Mouse (Mus musculus): Measurements from ENCODE around the gene Tll2. TPM values are rescaled to one million over a fixed set of nuclear protein-coding genes. Genes with fewer than 3 reads are reported as not detected.

The Tll2 gene
- polyA plus RNA-seq, 1 experiment from 2014 or later, result 0.08 TPM

DNA sequence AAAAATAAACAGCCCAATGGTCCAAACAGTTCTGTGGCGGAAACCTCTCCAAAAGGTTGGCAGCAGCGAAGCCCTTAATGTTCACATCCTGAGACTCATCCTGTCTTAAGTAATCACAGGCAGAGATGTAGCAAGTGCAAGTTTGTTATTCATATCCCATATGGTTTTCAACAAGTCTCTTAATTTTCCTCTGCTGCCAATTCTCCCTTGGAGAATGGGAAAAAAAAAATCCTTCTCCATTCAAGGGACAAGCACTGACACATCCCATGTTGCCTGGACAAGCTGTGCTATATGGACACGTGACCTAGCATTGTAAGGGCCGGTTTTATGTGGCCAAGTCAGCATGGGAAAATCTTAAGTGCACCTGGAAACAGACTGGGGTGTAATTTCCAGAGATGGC lies 54.2 kb downstream of the Tll2 start:
- H3K4me3 ChIP-seq (replicated peaks), result no peak overlapping the region
- H3K4me2 ChIP-seq, result no peak overlapping the region
- 41% methylated on average over 4 of the region's 4 CpGs for WGBS
- no peaks in the 10 kb centered on the region for H3K27me3 ChIP-seq (replicated peaks)
- H3K27ac ChIP-seq, result 0 out of 2 replicates have a peak overlapping the region, but pooled peaks have one; percentile 18
- H3K9me3 ChIP-seq, result no peaks in the 10 kb centered on the region
- H3K4me1 ChIP-seq, result peaks cover 15% of the 10 kb centered on the region; the same call in 1 of the 2 replicates
- ATAC-seq (ENCODE audit: insufficient read depth, low FRiP score, low read depth), result no peak
- H3K36me3 ChIP-seq, result no peaks in the 10 kb centered on the region
- no peak overlapping the region for H3K9ac ChIP-seq

DNA sequence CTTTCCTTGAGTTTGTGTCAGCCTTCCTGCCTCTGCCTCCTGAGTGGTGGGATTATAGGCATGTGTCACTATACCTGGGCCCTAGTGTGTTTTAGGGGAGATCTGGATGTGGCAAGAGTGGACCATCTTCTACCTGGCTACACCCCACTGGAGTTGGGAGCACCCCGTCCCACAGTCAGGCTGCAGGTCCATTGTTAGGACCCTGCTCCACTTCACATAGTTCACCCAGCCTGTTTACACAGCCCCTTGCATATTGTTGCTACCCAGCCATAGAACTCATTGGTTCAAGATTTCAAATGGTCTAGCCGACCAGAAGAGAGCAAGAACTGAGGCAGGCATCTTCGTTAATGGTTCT lies 54.6 kb downstream of the Tll2 start:
- H3K27me3 ChIP-seq (replicated peaks), result no peaks in the 10 kb centered on the region
- no peak overlapping the region for H3K4me3 ChIP-seq (replicated peaks)
- 76% methylated on average over 3 of the region's 3 CpGs for WGBS
- no peaks in the 10 kb centered on the region for H3K36me3 ChIP-seq
- ATAC-seq (ENCODE audit: insufficient read depth, low FRiP score, low read depth), result no peak
- H3K4me1 ChIP-seq, result peaks cover 15% of the 10 kb centered on the region; the same call in 1 of the 2 replicates
- no peaks in the 10 kb centered on the region for H3K9me3 ChIP-seq
- no peak overlapping the region for H3K9ac ChIP-seq
- no peak overlapping the region for H3K4me2 ChIP-seq
- 0 out of 2 replicates have a peak overlapping the region, but pooled peaks have one; percentile 18 for H3K27ac ChIP-seq

DNA sequence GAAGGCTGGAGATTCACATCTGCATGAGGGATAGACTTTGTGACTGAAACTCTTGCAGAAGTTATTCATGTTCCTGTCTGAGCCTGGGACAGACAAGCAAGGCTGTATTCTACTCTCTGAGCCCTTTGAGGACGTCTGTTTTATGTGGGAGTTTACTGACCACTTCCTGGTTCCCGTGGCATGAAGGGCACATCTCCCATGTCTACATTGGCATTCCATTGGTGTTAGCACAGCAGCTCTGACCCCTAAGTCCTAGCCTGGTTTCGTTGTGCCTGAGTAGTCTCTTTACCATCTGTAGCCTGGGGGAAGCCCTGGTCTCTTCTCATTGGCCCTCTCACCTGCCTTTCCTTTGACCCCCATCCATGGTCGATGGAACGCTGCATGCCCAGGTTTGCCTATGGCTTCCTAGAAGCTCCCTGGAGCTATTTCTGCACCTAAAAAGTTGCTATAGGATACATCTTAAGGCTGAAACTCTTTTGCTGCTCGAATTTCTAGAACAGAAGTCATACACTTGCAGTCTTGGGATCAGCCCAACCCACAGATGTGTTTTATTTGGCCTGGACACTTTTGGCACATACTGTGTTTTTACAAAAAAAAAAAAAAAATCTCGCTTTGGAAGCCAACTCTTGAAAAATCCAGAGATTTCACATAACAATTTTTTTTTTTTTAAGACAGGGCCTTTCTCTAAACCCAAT lies 55.2 kb downstream of the Tll2 start:
- Histone ChIP-seq H3K27me3 (replicated peaks) (no peaks in the 10 kb centered on the region), H3K4me3 (replicated peaks) (no peak overlapping the region), H3K9ac (no peak overlapping the region), H3K4me2 (no peak overlapping the region), H3K4me1 (peaks cover 15% of the 10 kb centered on the region; the same call in 1 of the 2 replicates), H3K9me3 (no peaks in the 10 kb centered on the region), H3K36me3 (no peaks in the 10 kb centered on the region), H3K27ac (0 out of 2 replicates have a peak overlapping the region, but pooled peaks have one; percentile 18)
- WGBS, result 64% methylated on average over 7 of the region's 7 CpGs
- ATAC-seq (ENCODE audit: insufficient read depth, low FRiP score, low read depth), result no peak

DNA sequence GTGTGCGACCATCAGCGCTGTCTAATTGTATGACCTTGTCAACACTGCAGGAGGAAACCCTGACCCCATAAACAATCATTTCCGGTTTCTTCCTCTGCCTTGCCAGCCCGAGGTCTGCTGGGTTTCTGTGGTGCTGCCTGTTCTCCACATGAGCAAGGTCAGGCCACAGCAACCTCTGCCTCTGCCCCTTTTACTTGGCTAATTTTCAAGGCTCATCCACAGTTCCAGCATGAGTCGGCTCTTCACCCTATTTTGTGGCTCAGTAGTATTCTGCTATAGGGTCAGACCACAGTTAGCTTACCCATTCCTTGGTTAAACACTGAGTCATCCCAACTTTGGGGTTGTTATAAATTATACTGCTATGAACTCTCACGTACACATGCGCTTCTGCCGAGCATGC lies 65.7 kb downstream of the Tll2 start:
- Histone ChIP-seq H3K36me3 (no peaks in the 10 kb centered on the region), H3K4me1 (no peaks in the 10 kb centered on the region), H3K4me3 (replicated peaks) (no peak overlapping the region), H3K9me3 (no peaks in the 10 kb centered on the region), H3K9ac (no peak overlapping the region), H3K27ac (no peak overlapping the region), H3K27me3 (replicated peaks) (no peaks in the 10 kb centered on the region), H3K4me2 (no peak overlapping the region)
- 72% methylated on average over 8 of the region's 8 CpGs for WGBS
- ATAC-seq (ENCODE audit: insufficient read depth, low FRiP score, low read depth), result no peak

DNA sequence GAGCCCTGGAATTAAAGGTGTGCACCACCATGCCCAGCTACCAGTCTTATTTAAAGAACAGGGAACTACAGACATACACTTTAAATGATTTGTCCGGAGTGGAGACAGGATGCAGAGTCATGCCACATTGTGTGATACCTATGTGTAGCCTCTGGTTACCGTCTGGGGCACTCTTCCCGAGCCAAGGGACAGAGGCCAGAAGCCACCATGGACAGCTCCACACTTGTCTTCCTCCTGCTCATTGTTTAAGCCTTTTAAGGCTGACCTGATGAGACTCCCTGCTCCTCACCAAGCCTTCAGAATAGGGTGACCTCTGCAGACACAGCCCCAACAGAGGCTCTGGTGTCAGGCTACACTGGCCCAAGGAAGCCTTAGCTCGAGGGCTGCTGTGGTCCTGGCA lies 67.0 kb downstream of the Tll2 start:
- no peak overlapping the region for H3K4me2 ChIP-seq
- H3K9ac ChIP-seq, result no peak overlapping the region
- no peak overlapping the region for H3K27ac ChIP-seq
- 48% methylated on average over 4 of the region's 4 CpGs for WGBS
- no peaks in the 10 kb centered on the region for H3K9me3 ChIP-seq
- no peak overlapping the region for H3K4me3 ChIP-seq (replicated peaks)
- H3K27me3 ChIP-seq (replicated peaks), result no peaks in the 10 kb centered on the region
- H3K36me3 ChIP-seq, result no peaks in the 10 kb centered on the region
- no peaks in the 10 kb centered on the region for H3K4me1 ChIP-seq
- no peak for ATAC-seq (ENCODE audit: insufficient read depth, low FRiP score, low read depth)

DNA sequence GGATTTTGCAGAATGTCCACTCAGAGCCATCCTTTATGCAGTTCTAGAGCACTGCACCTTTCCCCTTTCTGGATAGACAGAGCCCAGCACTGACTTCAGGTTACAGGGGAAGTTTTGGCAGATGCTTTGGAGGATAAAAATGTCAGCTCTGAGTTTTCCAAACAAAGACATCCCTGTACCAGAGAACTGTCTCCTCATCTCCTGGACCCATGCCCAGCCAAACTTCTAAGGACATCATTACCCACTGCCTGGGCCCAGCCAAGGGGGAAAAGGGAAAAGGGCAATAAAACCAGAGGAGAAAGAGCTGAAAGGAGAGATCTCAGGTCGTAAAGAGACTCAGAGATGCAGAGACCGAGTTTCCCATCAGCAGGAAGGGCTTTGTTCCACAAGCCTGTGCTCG lies 83.6 kb downstream of the Tll2 start:
- Histone ChIP-seq H3K27ac (no peak overlapping the region), H3K9me3 (no peaks in the 10 kb centered on the region), H3K36me3 (no peaks in the 10 kb centered on the region), H3K4me3 (replicated peaks) (no peak overlapping the region), H3K27me3 (replicated peaks) (no peaks in the 10 kb centered on the region), H3K9ac (no peak overlapping the region), H3K4me1 (no peaks in the 10 kb centered on the region), H3K4me2 (no peak overlapping the region)
- WGBS, result 59% methylated on average over 3 of the region's 3 CpGs
- ATAC-seq (ENCODE audit: insufficient read depth, low FRiP score, low read depth), result no peak

DNA sequence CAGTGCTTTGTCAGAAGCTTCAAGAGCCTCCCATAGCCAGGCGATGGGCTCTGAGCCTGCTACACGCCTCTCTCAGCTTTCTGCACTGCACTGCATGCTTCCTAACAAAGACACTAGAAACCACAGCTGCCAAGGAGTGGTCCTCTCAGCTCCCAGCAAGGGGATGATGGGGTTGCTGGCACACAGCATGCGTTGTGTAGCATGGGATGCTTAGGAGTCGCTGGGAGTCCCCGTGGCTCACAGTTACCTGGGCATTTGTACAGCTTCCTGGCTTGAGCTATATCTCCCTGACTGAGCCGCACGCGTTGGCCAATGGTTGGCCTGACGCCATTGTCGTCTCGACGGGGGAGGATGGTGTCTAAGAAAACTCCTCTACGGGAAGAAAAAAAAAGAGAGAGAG lies 86.7 kb downstream of the Tll2 start:
- H3K4me1 ChIP-seq, result no peaks in the 10 kb centered on the region
- H3K27ac ChIP-seq, result no peak overlapping the region
- ATAC-seq (ENCODE audit: insufficient read depth, low FRiP score, low read depth), result no peak
- no peaks in the 10 kb centered on the region for H3K9me3 ChIP-seq
- no peaks in the 10 kb centered on the region for H3K27me3 ChIP-seq (replicated peaks)
- no peak overlapping the region for H3K4me2 ChIP-seq
- no peaks in the 10 kb centered on the region for H3K36me3 ChIP-seq
- H3K4me3 ChIP-seq (replicated peaks), result no peak overlapping the region
- WGBS, result 87% methylated on average over 13 of the region's 13 CpGs
- no peak overlapping the region for H3K9ac ChIP-seq

DNA sequence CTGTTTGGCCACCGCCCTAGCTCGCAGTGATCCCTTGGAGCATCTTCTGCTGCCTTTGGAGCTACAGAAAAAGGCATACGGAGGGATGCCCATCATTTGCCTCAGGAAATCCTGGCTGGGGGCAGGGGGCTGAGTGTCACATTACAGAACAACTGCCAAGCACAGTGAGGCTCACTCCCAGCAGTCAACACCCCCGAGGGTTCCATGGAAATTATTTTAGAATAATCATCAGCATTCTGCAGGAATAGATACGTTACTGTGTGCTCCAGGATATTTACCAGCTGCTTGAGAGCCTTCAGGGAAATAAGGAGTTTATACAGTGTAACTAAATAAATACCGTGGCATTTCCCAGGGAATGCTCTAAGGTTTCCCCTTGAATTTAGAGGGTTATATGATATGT lies 88.3 kb downstream of the Tll2 start:
- no peak for ATAC-seq (ENCODE audit: insufficient read depth, low FRiP score, low read depth)
- WGBS, result 49% methylated on average over 6 of the region's 6 CpGs
- H3K9ac ChIP-seq, result no peak overlapping the region

DNA sequence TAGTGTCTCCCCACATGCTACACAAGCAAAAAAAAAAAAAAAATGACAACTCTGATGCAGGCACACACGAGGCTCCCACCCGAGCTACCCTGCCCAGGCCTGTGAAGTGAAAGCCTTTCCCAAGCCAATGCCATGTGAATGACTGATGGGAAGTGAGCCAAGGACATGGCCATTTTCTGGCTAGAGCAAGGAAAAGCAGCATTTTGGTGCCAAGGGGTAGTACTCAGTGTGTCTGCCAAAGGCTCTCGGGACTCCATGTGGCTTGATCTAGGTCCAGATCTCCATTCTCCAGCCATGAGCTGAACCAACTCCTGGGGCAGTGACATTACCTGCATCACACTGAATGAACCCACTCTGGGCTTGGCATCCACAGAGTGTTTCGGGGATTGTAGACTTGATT lies 89.3 kb downstream of the Tll2 start:
- Histone ChIP-seq H3K4me2 (no peak overlapping the region), H3K9me3 (no peaks in the 10 kb centered on the region), H3K9ac (no peak overlapping the region), H3K36me3 (no peaks in the 10 kb centered on the region), H3K4me1 (0 out of 2 replicates have a peak, but pooled peaks cover 6% of the 10 kb centered on the region), H3K27ac (no peak overlapping the region), H3K27me3 (replicated peaks) (no peaks in the 10 kb centered on the region), H3K4me3 (replicated peaks) (no peak overlapping the region)
- no peak for ATAC-seq (ENCODE audit: insufficient read depth, low FRiP score, low read depth)
- 78% methylated on average over 4 of the region's 4 CpGs for WGBS

More for the DNA sequence above, 88.3 kb downstream of the Tll2 start:
- Histone ChIP-seq H3K27ac (no peak overlapping the region), H3K4me2 (no peak overlapping the region), H3K36me3 (no peaks in the 10 kb centered on the region), H3K4me3 (replicated peaks) (no peak overlapping the region), H3K4me1 (no peaks in the 10 kb centered on the region), H3K27me3 (replicated peaks) (no peaks in the 10 kb centered on the region), H3K9me3 (no peaks in the 10 kb centered on the region)

DNA sequence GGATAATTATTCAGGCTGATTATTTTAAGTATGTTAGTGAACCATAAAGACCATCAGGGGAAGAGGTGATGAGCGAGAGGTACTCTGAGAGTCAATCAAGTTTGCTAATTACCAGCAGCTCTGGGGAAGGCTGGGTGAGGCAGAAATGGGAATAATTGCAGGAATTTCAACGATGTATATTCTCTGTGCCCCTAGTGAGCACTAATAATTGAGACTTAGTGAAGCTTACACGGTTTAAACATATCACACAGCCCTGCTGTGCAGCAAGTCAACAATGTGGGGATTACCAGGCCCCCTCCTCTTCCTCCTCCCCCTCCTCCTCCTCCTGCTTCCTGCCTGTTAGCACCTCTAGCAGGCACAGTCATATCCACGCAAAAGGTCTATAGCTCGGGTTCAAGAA lies 92.0 kb downstream of the Tll2 start:
- H3K4me3 ChIP-seq (replicated peaks), result no peak overlapping the region
- no peaks in the 10 kb centered on the region for H3K9me3 ChIP-seq
- WGBS, result 40% methylated on average over 5 of the region's 5 CpGs
- H3K4me1 ChIP-seq, result 0 out of 2 replicates have a peak, but pooled peaks cover 6% of the 10 kb centered on the region
- no peak overlapping the region for H3K9ac ChIP-seq
- no peaks in the 10 kb centered on the region for H3K27me3 ChIP-seq (replicated peaks)
- no peak overlapping the region for H3K27ac ChIP-seq
- ATAC-seq (ENCODE audit: insufficient read depth, low FRiP score, low read depth), result no peak
- H3K4me2 ChIP-seq, result no peak overlapping the region
- H3K36me3 ChIP-seq, result no peaks in the 10 kb centered on the region

DNA sequence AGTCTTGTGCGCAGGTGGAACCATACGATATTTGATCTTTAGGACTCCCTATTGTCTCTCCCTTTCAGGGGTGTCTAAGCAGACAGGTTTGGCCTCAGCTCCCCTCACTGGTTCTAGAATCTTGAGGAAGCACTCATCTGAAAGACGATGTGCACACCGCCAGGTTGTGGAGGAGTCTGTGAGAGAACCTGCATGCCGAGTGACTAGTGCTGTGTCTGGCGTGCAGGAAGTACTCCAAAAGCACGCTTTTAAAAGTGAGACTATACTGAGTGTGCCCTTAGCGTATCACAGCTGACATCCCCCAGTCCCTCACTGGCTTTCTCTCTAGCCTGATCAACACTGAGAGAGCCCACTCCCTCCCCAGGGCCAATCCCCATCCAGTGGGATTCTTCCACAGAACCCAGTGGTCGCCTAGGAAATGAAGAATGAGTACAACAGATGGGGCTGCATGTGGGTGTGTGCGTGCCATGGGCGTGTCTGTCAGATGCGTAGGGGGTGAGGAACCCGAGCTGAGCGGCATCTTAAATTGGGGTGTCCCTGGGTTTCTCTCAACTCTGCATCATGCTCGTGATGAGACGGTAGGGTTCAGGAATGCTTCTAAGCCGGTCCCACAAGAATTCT lies 92.6 kb downstream of the Tll2 start:
- Histone ChIP-seq H3K9ac (no peak overlapping the region), H3K9me3 (no peaks in the 10 kb centered on the region), H3K4me3 (replicated peaks) (no peak overlapping the region), H3K27ac (no peak overlapping the region), H3K36me3 (no peaks in the 10 kb centered on the region), H3K4me1 (0 out of 2 replicates have a peak, but pooled peaks cover 6% of the 10 kb centered on the region), H3K4me2 (no peak overlapping the region), H3K27me3 (replicated peaks) (no peaks in the 10 kb centered on the region)
- 78% methylated on average over 17 of the region's 17 CpGs for WGBS
- ATAC-seq (ENCODE audit: insufficient read depth, low FRiP score, low read depth), result no peak

DNA sequence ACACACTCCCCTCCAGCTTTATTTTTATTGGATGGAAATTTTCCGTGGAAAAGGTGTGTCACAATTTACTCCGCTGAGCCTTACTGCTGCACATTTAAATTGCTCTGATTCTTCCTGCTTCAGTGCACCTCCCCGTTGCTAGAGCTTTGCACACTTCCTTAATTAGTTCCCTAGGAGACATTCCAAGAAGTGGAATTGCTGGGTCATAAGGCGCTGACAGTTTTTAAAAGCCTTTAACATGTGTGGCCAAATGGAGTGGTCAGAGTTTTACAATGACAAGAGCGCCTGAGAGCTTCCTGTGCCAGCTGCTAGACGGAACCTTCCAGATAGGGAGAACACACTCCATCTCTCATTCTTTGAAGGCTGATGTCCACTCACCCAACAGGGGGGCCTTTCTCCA lies 94.0 kb downstream of the Tll2 start:
- H3K4me3 ChIP-seq (replicated peaks), result no peak overlapping the region
- no peak overlapping the region for H3K9ac ChIP-seq
- 0 out of 2 replicates have a peak, but pooled peaks cover 6% of the 10 kb centered on the region for H3K4me1 ChIP-seq
- H3K27ac ChIP-seq, result no peak overlapping the region
- no peaks in the 10 kb centered on the region for H3K9me3 ChIP-seq
- 37% methylated on average over 6 of the region's 6 CpGs for WGBS
- H3K4me2 ChIP-seq, result no peak overlapping the region
- no peak for ATAC-seq (ENCODE audit: insufficient read depth, low FRiP score, low read depth)
- H3K27me3 ChIP-seq (replicated peaks), result no peaks in the 10 kb centered on the region
- no peaks in the 10 kb centered on the region for H3K36me3 ChIP-seq

Data from stomach, embryonic 15.5 days (tissue).